Mouse (Mus musculus) C2C12 (cell line): ENCODE data around the gene Creld2. TPM values are rescaled to one million over a fixed set of nuclear protein-coding genes. Genes with fewer than 3 reads are reported as not detected.
A peak's percentile ranks its signal among the peaks of the same experiment; 100 is the strongest.

Source experiments
- H3K27me3 ChIP-seq: one replicate; pipeline ENCODE4 v1.6.1; 2011; ENCODE audit not compliant: control insufficient read depth, insufficient read depth, insufficient read length
- H3K36me3 ChIP-seq: one replicate; pipeline ENCODE4 v1.6.1; 2011; ENCODE audit not compliant: control insufficient read depth, insufficient read depth
- H3K4me3 ChIP-seq: one replicate; pipeline ENCODE4 v1.5.1; 2011; ENCODE audit warnings: mild to moderate bottlenecking, control low read depth; ENCODE audit not compliant: poor library complexity, insufficient read depth, severe bottlenecking
- H3K79me2 ChIP-seq: one replicate; pipeline ENCODE4 v1.6.1; 2011; ENCODE audit not compliant: control insufficient read depth, insufficient read depth
- H3K79me3 ChIP-seq: one replicate; pipeline ENCODE4 v1.6.1; 2011; ENCODE audit warnings: low read depth, control low read depth
- H3ac ChIP-seq: one replicate; pipeline ENCODE3; 2011; ENCODE audit warnings: low read depth; ENCODE audit not compliant: control insufficient read depth, insufficient read length
- CEBPB ChIP-seq: IDR thresholded peaks from one replicate; pipeline ENCODE4 v1.6.1; 2011; ENCODE audit warnings: low read depth, mild to moderate bottlenecking, control low read depth, moderate library complexity
- CTCF ChIP-seq: IDR thresholded peaks from one replicate; pipeline ENCODE4 v1.5.1; 2011; ENCODE audit not compliant: control insufficient read depth, insufficient read depth, insufficient read length
- FOSL1 ChIP-seq: IDR thresholded peaks from one replicate; pipeline ENCODE4 v1.8.0; 2011; ENCODE audit warnings: mild to moderate bottlenecking, low read length; ENCODE audit not compliant: poor library complexity, insufficient read depth, severe bottlenecking
- MAX ChIP-seq: IDR thresholded peaks from one replicate; pipeline ENCODE4 v1.6.1; 2011; ENCODE audit warnings: mild to moderate bottlenecking, control low read depth
- MYOD1 ChIP-seq: IDR thresholded peaks from one replicate; pipeline ENCODE4 v1.6.1; 2011; ENCODE audit warnings: low read depth; ENCODE audit not compliant: control insufficient read depth, insufficient read length
- MYOG ChIP-seq: IDR thresholded peaks from one replicate; pipeline ENCODE4 v1.6.1; 2011; ENCODE audit not compliant: control insufficient read depth, insufficient read length; ENCODE audit errors: extremely low read depth
- USF1 ChIP-seq: IDR thresholded peaks from one replicate; pipeline ENCODE4 v1.6.1; 2011; ENCODE audit warnings: low read depth, mild to moderate bottlenecking, control low read depth, moderate library complexity
- polyA plus RNA-seq: library from polyadenylated mRNA; unstranded; fragments of >200 nt; fragmentation: generic; extraction: Trizol; gene quantifications from one replicate; pipeline ENCODE4 v1.2.1, GENCODE M21; 2012; ENCODE audit warnings: missing spikeins

Creld2 gene
- polyA plus RNA-seq, 1 experiment = 107 TPM

GRCm38 (mm10) chr15:88832536-88832935 lies 13.1 kb downstream of the Creld2 start:
- no peaks in the 10 kb centered on the region for H3K36me3 ChIP-seq
- no peaks in the 10 kb centered on the region for H3K79me3 ChIP-seq
- no peak overlapping the region for H3ac ChIP-seq
- TF ChIP-seq MAX (no peak), CEBPB (no peak), USF1 (no peak), FOSL1 (no peak), MYOD1 (no peak), CTCF (no peak), MYOG (no peak)
- H3K4me3 ChIP-seq = no peak overlapping the region
- no peaks in the 10 kb centered on the region for H3K27me3 ChIP-seq
- H3K79me2 ChIP-seq = no peaks in the 10 kb centered on the region

- Histone ChIP-seq H3K79me3 (no peaks in the 10 kb centered on the region), H3ac (no peak overlapping the region), H3K79me2 (no peaks in the 10 kb centered on the region), H3K27me3 (no peaks in the 10 kb centered on the region), H3K36me3 (no peaks in the 10 kb centered on the region), H3K4me3 (no peak overlapping the region)
- TF ChIP-seq CTCF (no peak), USF1 (no peak), MYOG (no peak), CEBPB (no peak), FOSL1 (no peak), MYOD1 (no peak), MAX (no peak)
Measured at GRCm38 (mm10) chr15:88836031-88836430, 16.6 kb downstream of the Creld2 start.

- Histone ChIP-seq H3ac (no peak overlapping the region), H3K36me3 (no peaks in the 10 kb centered on the region), H3K79me2 (no peaks in the 10 kb centered on the region), H3K27me3 (no peaks in the 10 kb centered on the region), H3K79me3 (no peaks in the 10 kb centered on the region), H3K4me3 (no peak overlapping the region)
- TF ChIP-seq CTCF (no peak), CEBPB (no peak), MYOG (no peak), MAX (no peak)
Measured at GRCm38 (mm10) chr15:88836571-88836970, 17.1 kb downstream of the Creld2 start.

GRCm38 (mm10) chr15:88837199-88837932 lies 17.9 kb downstream of the Creld2 start:
- no peaks in the 10 kb centered on the region for H3K27me3 ChIP-seq
- H3K4me3 ChIP-seq = peak overlapping the region; percentile 37
- no peaks in the 10 kb centered on the region for H3K36me3 ChIP-seq
- TF ChIP-seq MAX (no peak), USF1 (no peak), FOSL1 (no peak), CEBPB (no peak), MYOG (no peak), MYOD1 (no peak), CTCF (no peak)
- H3ac ChIP-seq = peak overlapping the region; percentile 65
- H3K79me2 ChIP-seq = no peaks in the 10 kb centered on the region
- H3K79me3 ChIP-seq = no peaks in the 10 kb centered on the region

GRCm38 (mm10) chr15:88837977-88838376 lies 18.5 kb downstream of the Creld2 start:
- no peaks in the 10 kb centered on the region for H3K79me2 ChIP-seq
- TF ChIP-seq USF1 (peak; percentile 34), MAX (peak; percentile 56), FOSL1 (no peak)
- H3K36me3 ChIP-seq = no peaks in the 10 kb centered on the region
- H3K27me3 ChIP-seq = no peaks in the 10 kb centered on the region
- H3K79me3 ChIP-seq = no peaks in the 10 kb centered on the region
- H3K4me3 ChIP-seq = peak overlapping the region; percentile 37
- peak overlapping the region; percentile 46 for H3ac ChIP-seq

- Histone ChIP-seq H3K79me3 (no peaks in the 10 kb centered on the region), H3K79me2 (no peaks in the 10 kb centered on the region), H3ac (no peak overlapping the region), H3K36me3 (no peaks in the 10 kb centered on the region), H3K27me3 (no peaks in the 10 kb centered on the region), H3K4me3 (no peak overlapping the region)
- TF ChIP-seq FOSL1 (no peak), MYOG (no peak), USF1 (no peak), MAX (no peak), CEBPB (no peak), CTCF (no peak), MYOD1 (no peak)
Measured at GRCm38 (mm10) chr15:88839271-88839670, 19.8 kb downstream of the Creld2 start.
